Mouse (Mus musculus): ENCODE data around the gene Fbxo27.

- TF ChIP-seq POLR2A (IDR thresholded peaks at IDR 0.05; ENCODE audit: low read depth, low read length) (peak; percentile 71), CTCF (IDR thresholded peaks at IDR 0.05; ENCODE audit: borderline replicate concordance, insufficient read depth, low read length) (no peak)
These were observed 24.1 kb downstream of the Fbxo27 start, which contains the start of gene Fbxo17 for GRCm38 (mm10) chr7:28716590-28717281.
